Mouse (Mus musculus) liver, postnatal 0 days (tissue): Measurements from ENCODE around the gene Tmco1.

Experiments used
- CTCF ChIP-seq: sonication (generic); IDR thresholded peaks from 2 replicates; pipeline ENCODE4 v1.5.1; 2016; ENCODE audit warnings: antibody characterized with exemption, low read depth
- EP300 ChIP-seq: IDR thresholded peaks from 2 replicates; pipeline ENCODE4 v1.6.1; 2016; ENCODE audit warnings: antibody characterized with exemption, low read depth, mild to moderate bottlenecking

GRCm38 (mm10) chr1:167265366-167265765, 42.8 kb upstream of the Tmco1 start:
- no peak for TF ChIP-seq CTCF
- no peak for TF ChIP-seq EP300
